Mouse (Mus musculus) thymus, postnatal 4 days (tissue): ENCODE measurements at regions not wholly inside any gene's neighbourhood (a gene's known extent, or its start where the extent isn't known, plus 50 kb on each side); places are given as distances from the start of the nearest gene placed in this dataset.

Experiments used
- DNase-seq: peaks from one replicate; pipeline ENCODE4 v3.0.0; 2021

GRCm38 (mm10) chr15:25468478-25468877 lies 54.9 kb upstream of the Basp1 start:
- DNase-seq, result no peak

- DNase-seq, result peak; percentile 40
Observed at GRCm38 (mm10) chr15:25469185-25469845, 55.8 kb upstream of the Basp1 start.

- DNase-seq, result no peak
Observed at GRCm38 (mm10) chr15:25471331-25471730, 57.8 kb upstream of the Basp1 start.

GRCm38 (mm10) chr15:25473201-25473710 lies 59.7 kb upstream of the Basp1 start:
- DNase-seq, result no peak

GRCm38 (mm10) chr15:25474096-25474495 lies 60.5 kb upstream of the Basp1 start:
- no peak for DNase-seq

GRCm38 (mm10) chr15:25482586-25482985 lies 69.0 kb upstream of the Basp1 start:
- no peak for DNase-seq

GRCm38 (mm10) chr15:25485372-25485771 lies 71.8 kb upstream of the Basp1 start:
- DNase-seq, result no peak

- DNase-seq, result no peak
Observed at GRCm38 (mm10) chr15:25486158-25486557, 72.6 kb upstream of the Basp1 start.

GRCm38 (mm10) chr15:25489804-25490203 lies 76.2 kb upstream of the Basp1 start:
- no peak for DNase-seq

GRCm38 (mm10) chr15:25492161-25492746 lies 78.7 kb upstream of the Basp1 start:
- no peak for DNase-seq

GRCm38 (mm10) chr15:25494687-25495299 lies 81.2 kb upstream of the Basp1 start:
- DNase-seq, result no peak

GRCm38 (mm10) chr15:25495926-25496644 lies 82.5 kb upstream of the Basp1 start:
- DNase-seq, result no peak

- no peak for DNase-seq
Observed at GRCm38 (mm10) chr15:25497743-25498142, 84.2 kb upstream of the Basp1 start.

- DNase-seq, result no peak
Observed at GRCm38 (mm10) chr15:25498422-25498821, 84.9 kb upstream of the Basp1 start.

GRCm38 (mm10) chr15:25502513-25502912 lies 88.9 kb upstream of the Basp1 start:
- no peak for DNase-seq

- DNase-seq, result no peak
Observed at GRCm38 (mm10) chr15:25503104-25503503, 89.5 kb upstream of the Basp1 start.

GRCm38 (mm10) chr15:25509139-25509538 lies 95.6 kb upstream of the Basp1 start:
- DNase-seq, result no peak

GRCm38 (mm10) chr15:25509584-25509983 lies 96.0 kb upstream of the Basp1 start:
- DNase-seq, result no peak

GRCm38 (mm10) chr15:25510060-25510492 lies 96.5 kb upstream of the Basp1 start:
- peak; percentile 25 for DNase-seq

GRCm38 (mm10) chr15:25518025-25518928 lies 104.0 kb upstream of the Myo10 start:
- DNase-seq, result no peak

GRCm38 (mm10) chr15:25524189-25524588 lies 98.1 kb upstream of the Myo10 start:
- DNase-seq, result no peak

GRCm38 (mm10) chr15:25525337-25525736 lies 97.0 kb upstream of the Myo10 start:
- no peak for DNase-seq
